Mouse (Mus musculus) embryo, embryonic 11.5 days (tissue): Measurements from ENCODE around the gene Eme2.
A peak's percentile ranks its signal among the peaks of the same experiment; 100 is the strongest.

Source experiments
- DNase-seq: peaks from one replicate; pipeline ENCODE4 v3.0.0-alpha.2; 2012; ENCODE audit warnings: low read depth, low spot score

Eme2 gene

DNA sequence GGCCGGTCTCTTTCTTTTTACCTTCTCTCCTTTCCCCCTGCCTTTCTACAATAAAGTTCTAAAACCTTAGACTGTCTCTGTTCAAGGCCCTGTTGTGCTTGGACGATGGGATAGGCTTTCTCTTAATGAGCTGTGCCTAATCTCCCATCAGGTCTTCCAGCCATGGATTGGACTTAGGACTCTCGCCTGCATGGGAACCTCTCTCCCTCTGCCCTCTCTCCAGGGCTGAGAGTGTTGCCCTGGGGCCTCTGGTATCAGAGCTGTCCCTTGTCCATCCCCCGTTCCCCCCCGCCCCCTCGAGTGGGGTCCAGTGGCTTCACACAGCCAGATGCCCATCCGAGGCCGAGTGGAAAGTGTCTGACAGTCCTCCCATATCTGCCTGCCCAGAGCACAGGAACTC lies 19.9 kb downstream of the Eme2 start:
- no peak for DNase-seq

DNA sequence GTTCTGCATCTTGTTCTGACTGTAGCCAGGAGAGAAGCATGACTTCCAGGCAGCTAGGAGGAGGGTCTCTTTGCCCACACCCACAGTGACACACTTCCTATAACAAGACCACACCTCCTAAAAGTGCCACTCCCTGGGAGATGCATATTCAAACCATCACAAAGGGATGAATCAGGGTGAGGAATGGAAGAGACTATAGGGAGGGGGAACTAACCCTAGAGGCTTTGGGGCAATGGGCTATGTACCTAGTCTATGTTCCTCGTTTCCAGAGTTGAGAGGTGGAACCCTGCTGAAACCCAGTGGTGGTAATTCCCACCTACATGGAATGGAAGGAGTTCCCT lies 20.5 kb downstream of the Eme2 start:
- no peak for DNase-seq

DNA sequence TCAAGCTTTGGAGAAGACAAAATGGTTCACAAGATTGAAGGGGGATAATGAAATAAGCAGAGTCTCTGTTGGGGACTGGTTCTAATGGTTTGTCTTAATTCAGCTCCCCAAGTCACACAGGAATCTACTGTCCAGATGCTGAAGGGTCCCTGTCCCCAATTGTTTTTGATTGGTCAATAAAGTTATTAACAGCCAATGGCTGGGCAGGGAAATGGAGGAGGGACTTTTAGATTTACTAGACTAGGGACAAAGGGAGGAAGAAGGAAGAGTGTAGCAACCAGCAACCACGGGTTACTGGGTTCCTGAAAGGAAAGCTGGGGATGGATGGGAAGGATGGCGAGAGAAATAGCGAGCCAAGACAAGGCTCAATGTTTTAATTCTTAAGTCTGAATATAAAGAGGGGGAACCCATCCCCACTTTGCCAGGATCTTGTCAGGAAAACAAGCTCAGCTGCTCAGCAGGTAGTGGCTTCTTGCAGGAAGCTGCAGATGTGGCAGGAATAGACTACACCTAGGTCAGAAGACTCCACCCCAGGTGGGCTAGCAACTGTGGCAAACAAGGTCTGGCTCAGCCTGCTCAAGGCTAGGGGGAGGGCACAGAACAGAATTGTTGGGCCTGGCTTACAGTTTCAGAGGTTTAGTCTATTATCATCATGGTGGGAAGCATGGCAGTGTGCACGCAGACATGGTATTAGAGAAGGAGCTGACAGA lies 21.0 kb downstream of the Eme2 start:
- DNase-seq, result no peak

GRCm38 (mm10) chr17:24867914-24868313 lies 27.0 kb downstream of the Eme2 start:
- DNase-seq, result no peak

DNA sequence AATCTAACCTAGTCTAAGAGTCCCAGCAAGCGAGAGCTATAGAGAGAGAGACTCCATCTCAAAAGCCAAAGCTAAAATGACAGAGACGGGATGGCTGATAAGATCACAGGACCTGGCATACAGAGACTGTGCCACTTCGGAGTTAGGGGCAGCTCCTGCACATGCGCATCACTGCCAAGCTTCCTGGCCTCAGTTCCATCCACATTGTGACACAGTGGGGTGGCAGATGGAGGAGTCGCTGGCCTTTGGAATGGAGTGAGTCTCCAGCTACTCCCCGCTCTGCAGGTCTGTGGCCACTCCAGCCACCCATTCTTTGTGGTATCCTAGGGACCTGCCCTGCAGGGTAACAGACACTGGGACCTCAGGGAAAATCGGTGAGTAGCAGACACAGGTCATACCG lies 29.1 kb downstream of the Eme2 start, which contains the start of gene Igfals:
Igfals (plus strand) TSS at position 222 of the 400 bp plus-strand sequence.
- no peak for DNase-seq

GRCm38 (mm10) chr17:24861785-24862184 lies 33.1 kb downstream of the Eme2 start:
- DNase-seq, result no peak

- no peak for DNase-seq
Observed at GRCm38 (mm10) chr17:24860076-24860475, 34.8 kb downstream of the Eme2 start.

DNA sequence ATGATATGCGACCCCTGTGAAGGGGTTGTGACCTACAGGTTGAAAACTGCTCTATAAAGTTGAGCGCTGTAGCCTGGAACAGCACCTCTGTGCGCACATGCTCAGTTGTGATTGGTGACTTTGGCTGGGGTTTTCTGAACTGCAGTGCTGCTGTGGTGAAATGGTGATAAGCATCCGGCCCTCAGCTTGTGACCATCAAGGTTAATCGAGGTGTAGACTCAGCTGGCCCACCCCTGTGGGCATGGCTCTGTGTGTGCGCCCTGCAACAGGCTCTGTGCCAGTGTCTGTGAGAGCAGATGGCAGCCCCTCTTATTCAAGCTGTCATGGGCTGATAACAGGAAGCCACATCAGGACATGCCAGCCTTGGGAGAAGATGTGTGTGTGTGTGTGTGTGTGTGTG lies 35.9 kb downstream of the Eme2 start:
- no peak for DNase-seq

- DNase-seq, result no peak
Observed at GRCm38 (mm10) chr17:24857831-24858470, 36.9 kb downstream of the Eme2 start.

- no peak for DNase-seq
Observed at GRCm38 (mm10) chr17:24856589-24856988, 38.3 kb downstream of the Eme2 start.

DNA sequence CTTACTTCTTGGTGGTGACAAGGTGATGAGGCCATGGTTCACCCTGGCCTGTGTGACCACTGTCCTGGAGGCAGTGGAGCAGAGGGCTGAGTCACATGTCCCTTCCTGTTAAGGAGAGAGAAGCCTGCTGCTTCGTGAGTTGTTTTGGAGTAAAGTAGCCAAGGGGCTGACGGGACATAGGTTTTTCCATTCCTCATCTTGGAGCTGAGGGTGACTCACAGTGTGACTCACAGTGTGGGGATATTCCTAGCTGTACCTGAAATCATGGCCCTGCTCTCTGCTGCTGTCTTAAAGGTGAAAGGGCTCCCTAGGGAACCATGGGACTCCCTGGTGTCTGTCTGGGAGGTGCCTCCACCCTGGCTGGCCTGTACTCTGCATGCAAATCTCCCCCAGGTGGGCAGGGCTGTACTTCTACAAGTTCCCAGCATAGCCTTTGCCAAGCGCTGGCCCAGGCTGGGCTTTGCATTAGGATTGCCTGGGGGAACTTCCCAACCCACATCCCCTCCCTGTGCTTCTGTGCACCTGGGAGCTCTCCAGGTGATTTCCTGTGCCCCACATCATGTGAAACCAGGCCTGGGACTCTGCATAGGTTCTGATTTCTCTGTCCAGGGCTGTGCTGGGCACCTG lies 38.9 kb downstream of the Eme2 start:
- DNase-seq, result no peak

DNA sequence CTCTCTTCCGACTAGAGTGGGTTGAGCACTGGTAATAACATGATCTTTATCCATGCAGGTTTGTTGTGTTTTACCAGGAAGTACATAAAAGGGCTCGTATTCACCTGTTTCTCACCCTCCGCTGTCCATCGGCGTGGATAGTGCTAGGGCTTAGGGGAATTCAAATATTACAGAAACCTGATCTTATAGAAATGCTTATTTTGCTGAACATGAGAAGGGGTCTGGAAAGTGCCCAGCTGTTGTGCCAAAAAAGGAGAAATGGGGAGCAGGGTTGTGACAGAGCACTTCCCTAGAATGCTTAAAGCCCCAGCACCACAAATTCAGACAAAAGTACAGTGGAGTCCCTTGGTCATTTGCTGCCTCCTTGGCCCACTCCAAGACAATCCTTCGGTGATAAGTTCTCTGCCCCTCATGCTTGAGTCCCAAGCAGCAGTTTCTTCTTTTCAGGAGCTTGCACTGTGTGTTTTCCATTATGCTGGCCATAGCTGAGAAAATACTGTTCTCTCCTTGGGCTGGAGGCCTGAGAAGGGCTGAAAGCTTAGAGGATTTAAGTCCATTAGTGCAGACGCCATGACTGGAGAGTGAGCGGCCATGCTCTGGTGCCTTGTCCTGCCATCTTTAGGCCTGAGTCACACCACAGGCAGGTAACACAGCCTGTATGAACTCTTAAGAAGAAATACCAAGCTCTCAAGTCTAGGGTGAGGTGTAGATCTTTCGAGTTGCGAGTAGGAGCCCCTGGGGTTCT lies 43.3 kb downstream of the Eme2 start:
- no peak for DNase-seq

- no peak for DNase-seq
Observed at GRCm38 (mm10) chr17:24850773-24851127, 44.1 kb downstream of the Eme2 start.

DNA sequence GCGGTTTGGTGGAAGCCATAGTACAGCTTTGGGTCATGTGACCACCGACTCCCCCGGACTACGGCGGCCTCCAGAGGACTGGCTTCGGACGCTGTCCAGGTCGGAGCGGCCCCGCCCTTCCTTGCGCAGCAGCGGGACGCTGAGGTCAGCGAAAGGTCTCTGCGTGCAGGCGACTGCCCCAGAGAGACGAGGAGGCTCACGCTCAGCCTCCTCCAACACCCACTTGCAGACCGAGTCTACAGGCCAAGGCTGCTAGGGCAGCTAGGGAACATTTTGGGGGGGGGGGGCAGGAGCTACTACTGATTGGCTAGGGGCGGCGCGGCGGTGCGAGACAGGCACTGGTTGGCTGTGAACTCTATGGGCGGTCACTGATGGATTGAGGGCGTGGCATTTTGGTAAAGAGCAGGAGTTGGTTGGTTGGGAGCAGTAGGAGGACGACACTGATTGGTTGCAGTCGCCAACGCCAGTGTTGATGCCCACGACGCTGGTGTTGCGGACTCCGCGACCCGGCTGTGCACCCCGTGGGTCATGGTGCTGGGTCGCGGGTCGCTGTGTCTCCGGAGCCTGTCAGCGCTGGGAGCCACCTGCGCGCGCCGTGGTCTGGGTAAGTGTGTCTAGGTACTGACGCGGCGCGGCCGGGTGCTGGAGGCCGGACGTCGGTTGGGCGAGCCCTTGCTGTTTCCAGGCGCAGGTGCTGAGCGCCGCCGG lies 44.7 kb downstream of the Eme2 start, which contains the start of gene Fahd1:
Fahd1 (minus strand) TSS at position 300 of the 708 bp plus-strand sequence.
- peak; percentile 94 for DNase-seq

DNA sequence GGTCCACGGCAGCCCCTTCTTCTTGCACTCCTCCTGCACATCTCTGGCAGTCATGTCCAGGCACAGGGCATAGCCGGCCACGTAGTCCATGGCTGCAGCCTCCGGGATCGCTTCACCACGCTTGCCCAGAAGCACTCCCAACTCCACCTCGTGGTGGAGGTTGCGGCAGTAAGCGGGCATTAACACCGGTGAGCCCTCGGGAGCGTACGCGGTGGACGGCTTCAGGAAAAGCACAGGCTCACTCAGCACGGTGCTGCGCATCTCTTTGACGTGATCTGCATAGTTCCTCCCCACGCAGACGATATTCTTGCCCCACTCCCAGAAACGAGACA lies 45.2 kb downstream of the Eme2 start:
- DNase-seq, result no peak

DNA sequence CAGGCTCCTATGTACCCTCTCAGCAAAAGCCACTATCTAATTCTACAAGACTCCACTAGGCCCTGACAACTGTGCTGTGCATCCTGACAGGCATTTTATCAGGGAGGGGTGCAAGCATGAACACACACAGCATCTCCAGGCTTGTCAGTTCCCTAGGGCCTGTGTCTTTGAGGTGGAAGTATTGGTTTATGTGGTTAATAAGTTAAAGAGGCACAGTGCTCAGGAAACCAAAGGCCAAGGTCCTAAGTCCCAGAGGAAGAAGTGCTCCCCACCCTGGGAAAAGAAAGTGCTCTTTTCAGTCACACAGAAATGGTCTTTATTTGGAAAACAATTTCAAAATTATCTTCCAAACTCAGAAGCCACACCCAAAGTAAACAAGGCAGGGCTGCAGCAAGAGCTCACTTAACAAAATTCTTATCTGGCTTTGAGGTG lies 46.3 kb downstream of the Eme2 start:
- DNase-seq, result no peak

- no peak for DNase-seq
Observed at GRCm38 (mm10) chr17:24847386-24847785, 47.5 kb downstream of the Eme2 start.

DNA sequence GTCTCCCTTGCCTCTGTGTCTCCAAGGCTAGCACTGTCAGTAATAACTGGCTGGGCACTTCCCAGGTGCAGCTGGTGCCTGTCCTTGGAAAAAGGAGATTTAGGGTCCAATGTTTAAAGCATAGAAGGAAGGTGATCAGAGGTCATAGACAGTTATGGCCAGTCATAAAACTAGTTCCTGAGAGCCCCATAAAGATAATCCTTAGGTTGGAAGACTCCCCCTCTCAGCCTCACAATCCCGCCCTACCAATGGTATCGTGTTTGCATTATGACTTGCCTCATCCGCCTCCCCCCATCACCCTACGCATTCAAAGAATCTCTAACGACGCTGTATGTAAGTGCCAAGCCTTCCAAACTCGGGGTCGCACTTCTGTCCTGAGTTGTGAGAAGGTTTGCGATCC lies 50.4 kb downstream of the Eme2 start:
- no peak for DNase-seq

- DNase-seq, result no peak
Observed at GRCm38 (mm10) chr17:24842631-24843030, 52.3 kb downstream of the Eme2 start.

GRCm38 (mm10) chr17:24841133-24841532 lies 53.8 kb downstream of the Eme2 start:
- DNase-seq, result no peak

DNA sequence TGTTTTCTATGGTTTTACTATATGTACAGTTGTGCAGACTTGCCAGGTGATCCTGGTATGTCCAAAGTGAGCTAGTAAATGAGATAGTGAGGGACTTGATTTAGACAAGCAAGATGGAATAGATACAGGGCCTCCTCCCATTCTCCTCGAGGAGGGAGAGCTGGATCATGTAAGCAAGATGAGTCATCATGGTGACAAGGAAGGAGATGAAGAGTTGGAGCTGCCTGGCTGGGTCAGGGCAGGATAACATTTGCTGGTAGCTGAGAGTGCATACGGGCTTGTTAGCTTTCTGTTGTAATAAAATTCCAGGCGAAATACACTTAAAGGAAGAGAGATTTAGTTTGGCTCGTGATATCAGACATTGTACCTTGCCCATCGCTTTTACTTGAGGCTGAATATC lies 54.5 kb downstream of the Eme2 start:
- DNase-seq, result no peak

DNA sequence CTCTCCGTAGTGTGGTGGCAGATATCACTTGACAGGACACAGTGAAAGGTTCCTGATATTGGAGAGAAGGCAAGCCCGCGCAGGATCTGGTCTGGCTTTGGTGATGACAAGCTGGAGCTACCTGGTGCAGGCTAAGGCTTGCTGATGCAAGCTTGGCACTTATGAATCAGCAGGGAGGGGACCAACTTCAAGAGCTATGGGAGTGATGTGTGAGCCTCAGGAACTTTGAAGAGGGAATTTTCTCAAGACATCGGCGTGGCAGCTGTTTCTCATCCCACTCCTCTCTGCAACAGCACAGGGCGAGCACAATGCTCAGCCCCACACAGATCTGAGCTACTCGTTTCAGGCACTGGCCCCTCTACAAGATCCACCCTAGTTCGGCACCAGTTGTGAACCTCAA lies 55.0 kb downstream of the Eme2 start, which contains the start of gene Hagh:
Hagh (plus strand) TSS at position 302 of the 400 bp plus-strand sequence.
- DNase-seq, result no peak
